Mouse (Mus musculus): ENCODE measurements around the gene Dscaml1. TPM values are rescaled to one million over a fixed set of nuclear protein-coding genes. Genes with fewer than 3 reads are reported as not detected.

The Dscaml1 gene
- polyA plus RNA-seq (2014; fragmentation: Nextera tagmentation; extraction: Ambion mirVana), result 18.3 and 24.3 TPM in 2 replicates

DNA sequence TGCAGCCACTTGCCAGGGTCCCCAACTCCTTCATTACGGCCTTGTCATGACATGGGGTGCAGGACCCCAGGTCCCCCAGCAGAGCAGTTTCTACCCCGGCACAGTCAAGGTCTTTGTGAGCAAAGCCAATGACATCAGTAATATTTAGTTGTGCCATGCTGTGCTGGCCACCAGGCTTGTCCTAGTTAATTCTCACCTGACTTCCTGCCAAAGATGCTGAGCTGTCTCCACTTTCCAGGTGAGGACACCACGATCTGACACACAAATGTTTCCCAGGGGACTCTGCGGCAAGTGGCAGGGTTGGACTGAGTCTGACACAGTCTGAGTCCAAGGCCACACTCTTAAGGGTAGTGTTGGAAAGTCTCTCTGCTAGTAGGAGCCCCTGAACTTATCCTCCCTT, at the start of gene Dscaml1:
Gene Dscaml1, plus strand, starts transcription at position 173 of the 400 bp plus-strand sequence.
- Histone ChIP-seq H3K4me1 (ENCODE audit: control insufficient read depth, insufficient read depth, low read length) (no peaks in the 10 kb centered on the region), H3K9ac (replicated peaks; ENCODE audit: low read depth, low read length) (no peak within 1 kb of the TSS), H3K27me3 (ENCODE audit: control insufficient read depth, insufficient read depth, low read length) (peaks cover 15% of the 10 kb centered on the region), H3K4me3 (ENCODE audit: low read depth, low read length) (no peak within 1 kb of the TSS), H3K9me3 (ENCODE audit: control insufficient read depth, low read length) (no peaks in the 10 kb centered on the region), H3K4me2 (ENCODE audit: low read depth, low read length) (no peak within 1 kb of the TSS), H3K27ac (ENCODE audit: low read depth, low read length) (no peak within 1 kb of the TSS), H3K36me3 (ENCODE audit: control insufficient read depth, insufficient read depth, low read length) (no peaks in the 10 kb centered on the region)
- ATAC-seq (ENCODE audit: low read depth), result no peak
- 78% methylated on average over 4 of the region's 4 CpGs for WGBS

DNA sequence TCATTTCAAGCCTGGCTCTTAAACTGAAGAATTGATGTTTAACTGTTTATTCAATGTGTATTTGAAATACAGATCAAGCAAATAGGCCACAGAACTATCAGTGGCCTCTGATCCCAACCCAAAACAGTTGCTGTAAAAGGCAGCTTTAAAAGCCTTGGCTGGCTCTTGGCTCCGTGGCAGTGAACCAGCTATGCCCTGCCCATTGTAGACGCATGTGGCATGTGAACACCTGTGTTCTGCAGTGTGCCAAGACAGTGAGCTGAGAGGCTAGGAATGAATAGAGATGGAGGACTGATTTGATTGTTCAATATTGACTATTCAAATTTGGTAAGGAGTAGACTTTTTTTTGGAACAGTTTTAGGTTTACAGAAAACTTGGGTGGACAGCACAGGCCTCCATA, 49.5 kb upstream of the Dscaml1 start:
- no peak for ATAC-seq (ENCODE audit: low read depth)
- no peak overlapping the region for H3K27ac ChIP-seq (ENCODE audit: low read depth, low read length)
- H3K9ac ChIP-seq (replicated peaks; ENCODE audit: low read depth, low read length), result no peak overlapping the region
- no peaks in the 10 kb centered on the region for H3K9me3 ChIP-seq (ENCODE audit: control insufficient read depth, low read length)
- no peaks in the 10 kb centered on the region for H3K27me3 ChIP-seq (ENCODE audit: control insufficient read depth, insufficient read depth, low read length)
- H3K4me3 ChIP-seq (ENCODE audit: low read depth, low read length), result no peak overlapping the region
- WGBS, result 80% methylated on average over 2 of the region's 2 CpGs
- H3K4me1 ChIP-seq (ENCODE audit: control insufficient read depth, insufficient read depth, low read length), result peaks cover 16% of the 10 kb centered on the region
- no peaks in the 10 kb centered on the region for H3K36me3 ChIP-seq (ENCODE audit: control insufficient read depth, insufficient read depth, low read length)
- no peak overlapping the region for H3K4me2 ChIP-seq (ENCODE audit: low read depth, low read length)

DNA sequence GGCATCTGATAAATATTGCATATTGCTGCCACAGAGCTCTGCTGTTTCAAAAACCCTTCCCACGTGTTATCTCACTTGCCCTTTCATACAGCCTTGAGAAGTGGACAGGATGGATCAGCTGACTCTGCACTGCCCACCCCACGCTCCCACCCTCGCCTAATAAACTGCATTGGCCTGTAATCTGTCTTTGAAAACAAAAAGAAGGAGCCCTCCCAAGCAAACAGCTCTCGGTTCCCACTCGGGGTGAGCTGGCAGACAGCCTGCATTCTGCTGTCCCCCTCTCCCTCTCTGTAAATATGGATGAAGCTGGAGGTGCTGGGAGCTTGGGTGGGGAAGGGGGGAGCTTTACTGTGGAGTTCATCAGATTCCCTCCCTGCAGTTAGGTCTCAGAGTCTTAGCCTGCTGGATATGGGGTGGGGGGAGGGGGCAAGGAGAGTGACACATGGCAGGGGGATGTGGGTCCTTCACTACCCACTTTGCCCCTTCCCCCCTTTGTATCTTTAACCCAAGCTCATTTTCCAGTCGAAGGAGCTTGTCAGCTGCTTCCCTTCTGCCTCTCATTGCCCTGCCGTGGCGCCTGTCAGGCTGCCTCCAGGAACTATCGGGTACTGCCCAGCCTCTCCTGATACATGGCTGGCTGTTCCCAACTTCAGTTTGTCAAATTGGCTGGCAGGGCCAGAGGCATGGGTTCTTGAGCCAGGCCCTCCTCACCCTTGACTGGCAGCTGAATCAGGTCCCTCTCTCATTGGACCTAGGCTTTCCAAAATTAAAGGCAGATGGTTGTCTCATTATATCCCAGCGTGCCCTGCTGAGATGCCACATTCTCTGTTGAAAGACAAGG, 45.8 kb upstream of the Dscaml1 start:
- H3K9ac ChIP-seq (replicated peaks; ENCODE audit: low read depth, low read length), result no peak overlapping the region
- H3K36me3 ChIP-seq (ENCODE audit: control insufficient read depth, insufficient read depth, low read length), result no peaks in the 10 kb centered on the region
- H3K4me3 ChIP-seq (ENCODE audit: low read depth, low read length), result no peak overlapping the region
- 33% methylated on average over 10 of the region's 10 CpGs for WGBS
- H3K27ac ChIP-seq (ENCODE audit: low read depth, low read length), result peak overlapping the region; percentile 60; the same call in 1 of the 2 replicates
- no peak overlapping the region for H3K4me2 ChIP-seq (ENCODE audit: low read depth, low read length)
- H3K4me1 ChIP-seq (ENCODE audit: control insufficient read depth, insufficient read depth, low read length), result peaks cover 11% of the 10 kb centered on the region
- peak; percentile 76 for ATAC-seq (ENCODE audit: low read depth)
- no peaks in the 10 kb centered on the region for H3K9me3 ChIP-seq (ENCODE audit: control insufficient read depth, low read length)
- H3K27me3 ChIP-seq (ENCODE audit: control insufficient read depth, insufficient read depth, low read length), result no peaks in the 10 kb centered on the region

DNA sequence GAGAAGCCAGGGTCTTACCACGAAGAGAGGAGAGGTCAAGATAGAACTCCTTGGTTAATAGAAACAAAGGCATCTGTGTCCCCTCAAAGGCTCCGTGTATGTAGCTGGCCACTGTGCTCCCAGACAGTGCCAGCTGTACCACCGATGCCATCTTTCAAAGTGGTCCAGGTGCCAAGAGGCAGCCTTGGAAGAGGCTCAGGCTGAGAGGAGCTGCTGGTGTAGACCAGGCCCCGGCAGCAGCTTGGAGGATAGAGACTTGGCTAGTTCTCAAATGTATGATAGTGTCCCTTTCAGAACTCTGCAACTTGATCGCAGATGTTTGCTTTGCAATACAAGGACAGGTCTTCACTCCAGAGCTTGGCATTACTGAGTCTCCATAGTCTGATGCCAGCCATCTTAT, 44.1 kb upstream of the Dscaml1 start:
- no peak overlapping the region for H3K9ac ChIP-seq (replicated peaks; ENCODE audit: low read depth, low read length)
- peaks cover 11% of the 10 kb centered on the region for H3K4me1 ChIP-seq (ENCODE audit: control insufficient read depth, insufficient read depth, low read length)
- no peak overlapping the region for H3K27ac ChIP-seq (ENCODE audit: low read depth, low read length)

DNA sequence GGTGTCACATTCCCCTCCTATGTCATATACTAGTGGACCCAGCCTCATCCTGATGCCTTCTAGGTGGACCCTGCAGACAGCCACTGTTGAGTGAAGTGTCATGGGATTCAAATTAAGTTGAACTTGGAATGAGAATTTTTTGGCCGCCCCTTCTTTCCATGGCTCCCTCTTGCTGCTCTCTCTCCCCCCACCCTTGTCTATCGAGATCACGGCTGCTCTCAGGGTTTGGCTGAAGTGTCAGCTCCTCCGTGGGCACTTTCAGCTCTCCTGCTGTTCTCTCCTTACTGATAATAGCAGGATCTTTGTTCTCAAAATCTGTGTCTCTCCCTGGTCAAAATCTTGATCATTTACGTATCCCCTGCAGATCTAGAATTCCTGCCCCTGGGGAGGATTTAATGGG, 43.6 kb upstream of the Dscaml1 start:
- ATAC-seq (ENCODE audit: low read depth), result no peak
- H3K9ac ChIP-seq (replicated peaks; ENCODE audit: low read depth, low read length), result no peak overlapping the region
- no peak overlapping the region for H3K4me3 ChIP-seq (ENCODE audit: low read depth, low read length)
- peaks cover 11% of the 10 kb centered on the region for H3K4me1 ChIP-seq (ENCODE audit: control insufficient read depth, insufficient read depth, low read length)
- no peak overlapping the region for H3K27ac ChIP-seq (ENCODE audit: low read depth, low read length)
- no peaks in the 10 kb centered on the region for H3K9me3 ChIP-seq (ENCODE audit: control insufficient read depth, low read length)
- no peak overlapping the region for H3K4me2 ChIP-seq (ENCODE audit: low read depth, low read length)
- no peaks in the 10 kb centered on the region for H3K27me3 ChIP-seq (ENCODE audit: control insufficient read depth, insufficient read depth, low read length)
- no peaks in the 10 kb centered on the region for H3K36me3 ChIP-seq (ENCODE audit: control insufficient read depth, insufficient read depth, low read length)
- WGBS, result 78% methylated on average over 5 of the region's 5 CpGs

More for the DNA sequence above, 44.1 kb upstream of the Dscaml1 start:
- ATAC-seq (ENCODE audit: low read depth), result no peak
- H3K36me3 ChIP-seq (ENCODE audit: control insufficient read depth, insufficient read depth, low read length), result no peaks in the 10 kb centered on the region
- no peaks in the 10 kb centered on the region for H3K9me3 ChIP-seq (ENCODE audit: control insufficient read depth, low read length)
- no peak overlapping the region for H3K4me2 ChIP-seq (ENCODE audit: low read depth, low read length)
- no peak overlapping the region for H3K4me3 ChIP-seq (ENCODE audit: low read depth, low read length)
- H3K27me3 ChIP-seq (ENCODE audit: control insufficient read depth, insufficient read depth, low read length), result no peaks in the 10 kb centered on the region
- 79% methylated on average over 5 of the region's 5 CpGs for WGBS

DNA sequence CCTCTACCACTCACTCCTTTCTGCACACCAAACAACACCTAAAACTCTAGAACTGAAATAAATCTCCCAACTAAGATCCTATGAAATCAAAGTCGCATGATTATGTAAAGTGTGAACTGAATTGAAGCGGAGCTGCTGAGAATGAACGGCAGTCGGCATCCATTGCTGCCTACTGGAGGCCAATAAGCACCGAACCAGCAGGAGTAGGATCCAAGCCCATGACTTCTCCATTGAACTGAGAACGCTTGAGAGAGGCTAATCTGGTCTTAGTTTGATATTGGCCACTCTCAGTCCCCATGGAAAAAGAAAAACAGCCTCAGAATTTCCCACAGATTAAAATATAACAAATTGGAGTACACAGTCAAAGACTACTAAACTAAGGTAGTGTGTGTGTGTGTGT, 42.5 kb upstream of the Dscaml1 start:
- H3K4me2 ChIP-seq (ENCODE audit: low read depth, low read length), result no peak overlapping the region
- H3K36me3 ChIP-seq (ENCODE audit: control insufficient read depth, insufficient read depth, low read length), result no peaks in the 10 kb centered on the region
- peaks cover 11% of the 10 kb centered on the region for H3K4me1 ChIP-seq (ENCODE audit: control insufficient read depth, insufficient read depth, low read length)
- H3K27ac ChIP-seq (ENCODE audit: low read depth, low read length), result no peak overlapping the region
- WGBS, result 93% methylated on average over 6 of the region's 6 CpGs
- ATAC-seq (ENCODE audit: low read depth), result no peak
- H3K27me3 ChIP-seq (ENCODE audit: control insufficient read depth, insufficient read depth, low read length), result no peaks in the 10 kb centered on the region
- no peak overlapping the region for H3K9ac ChIP-seq (replicated peaks; ENCODE audit: low read depth, low read length)
- H3K4me3 ChIP-seq (ENCODE audit: low read depth, low read length), result no peak overlapping the region
- no peaks in the 10 kb centered on the region for H3K9me3 ChIP-seq (ENCODE audit: control insufficient read depth, low read length)

DNA sequence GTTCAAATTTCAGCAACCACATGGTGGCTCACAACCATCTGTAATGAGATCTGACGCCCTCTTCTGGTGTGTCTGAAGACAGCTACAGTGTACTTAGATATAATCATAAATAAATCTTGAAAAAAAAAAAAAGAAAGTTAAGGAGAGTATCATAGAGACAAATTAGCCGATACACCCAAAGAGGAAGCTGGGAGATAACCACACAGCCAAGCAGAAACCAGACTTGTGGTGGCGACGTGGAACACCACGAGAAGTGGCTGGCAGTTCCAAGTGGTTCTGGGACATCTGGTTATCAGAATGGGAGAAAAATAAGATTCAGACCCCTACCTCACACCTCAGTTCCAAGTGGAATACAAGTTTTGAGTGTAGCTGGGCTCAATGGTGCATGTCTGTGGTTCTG, 39.7 kb upstream of the Dscaml1 start:
- no peak overlapping the region for H3K4me2 ChIP-seq (ENCODE audit: low read depth, low read length)
- no peak overlapping the region for H3K4me3 ChIP-seq (ENCODE audit: low read depth, low read length)
- WGBS, result 91% methylated on average over 5 of the region's 5 CpGs
- no peaks in the 10 kb centered on the region for H3K36me3 ChIP-seq (ENCODE audit: control insufficient read depth, insufficient read depth, low read length)
- no peaks in the 10 kb centered on the region for H3K4me1 ChIP-seq (ENCODE audit: control insufficient read depth, insufficient read depth, low read length)
- no peak overlapping the region for H3K9ac ChIP-seq (replicated peaks; ENCODE audit: low read depth, low read length)
- ATAC-seq (ENCODE audit: low read depth), result no peak
- H3K9me3 ChIP-seq (ENCODE audit: control insufficient read depth, low read length), result no peaks in the 10 kb centered on the region
- H3K27me3 ChIP-seq (ENCODE audit: control insufficient read depth, insufficient read depth, low read length), result no peaks in the 10 kb centered on the region
- H3K27ac ChIP-seq (ENCODE audit: low read depth, low read length), result no peak overlapping the region

DNA sequence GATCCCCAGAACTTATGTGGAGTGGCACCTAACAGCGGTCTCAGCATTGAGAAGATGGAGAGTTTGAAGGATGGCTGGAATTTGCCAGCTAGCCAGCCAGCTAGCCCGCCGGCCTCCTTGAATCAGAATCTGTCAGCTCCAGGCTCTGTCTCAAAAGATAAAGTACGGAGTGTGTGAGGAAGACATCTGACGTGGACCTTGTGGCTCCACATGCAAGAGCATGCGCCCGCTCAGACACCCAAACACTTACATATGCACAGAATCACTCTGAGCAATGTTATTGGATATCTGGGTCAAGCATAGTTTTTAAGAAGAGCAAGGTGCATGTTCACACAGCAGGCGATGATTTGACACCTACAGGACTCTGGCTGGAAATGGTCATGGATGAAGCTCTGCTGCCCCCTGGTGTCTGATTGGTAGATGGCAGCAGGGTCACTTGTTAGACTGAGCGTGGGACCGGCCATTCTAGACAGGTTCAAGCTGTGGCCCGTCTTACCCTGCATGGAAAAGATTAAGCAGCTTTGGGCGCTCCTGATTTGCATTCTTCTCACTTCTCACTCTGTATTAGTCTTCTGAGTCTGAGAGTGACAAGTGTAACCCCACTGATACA, 37.9 kb upstream of the Dscaml1 start:
- ATAC-seq (ENCODE audit: low read depth), result peak; percentile 82
- 40% methylated on average over 12 of the region's 12 CpGs for WGBS
- Histone ChIP-seq H3K4me2 (ENCODE audit: low read depth, low read length) (no peak overlapping the region), H3K27ac (ENCODE audit: low read depth, low read length) (no peak overlapping the region), H3K4me3 (ENCODE audit: low read depth, low read length) (no peak overlapping the region), H3K9ac (replicated peaks; ENCODE audit: low read depth, low read length) (no peak overlapping the region), H3K27me3 (ENCODE audit: control insufficient read depth, insufficient read depth, low read length) (no peaks in the 10 kb centered on the region), H3K9me3 (ENCODE audit: control insufficient read depth, low read length) (no peaks in the 10 kb centered on the region), H3K36me3 (ENCODE audit: control insufficient read depth, insufficient read depth, low read length) (no peaks in the 10 kb centered on the region), H3K4me1 (ENCODE audit: control insufficient read depth, insufficient read depth, low read length) (no peaks in the 10 kb centered on the region)

DNA sequence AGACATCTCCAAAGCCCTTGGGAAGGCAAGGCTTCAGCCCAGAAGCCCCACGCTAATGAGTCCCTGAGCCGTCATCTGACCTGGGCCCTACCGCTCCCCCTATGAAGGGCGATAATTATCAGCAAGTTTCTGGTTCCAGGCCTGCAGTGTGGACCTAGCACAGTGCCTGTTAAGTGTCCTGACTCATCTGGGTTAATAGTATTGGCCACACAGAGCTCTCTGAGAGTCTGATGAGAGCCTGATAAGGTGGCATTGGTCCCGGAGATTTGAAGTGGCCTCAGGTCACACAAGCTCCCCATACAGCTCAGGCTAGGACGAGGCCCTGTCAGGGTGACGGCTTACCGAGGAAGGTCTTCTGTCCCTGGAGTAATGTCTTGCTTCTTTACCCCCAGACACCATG, 36.8 kb upstream of the Dscaml1 start:
- Histone ChIP-seq H3K9me3 (ENCODE audit: control insufficient read depth, low read length) (no peaks in the 10 kb centered on the region), H3K9ac (replicated peaks; ENCODE audit: low read depth, low read length) (no peak overlapping the region), H3K27me3 (ENCODE audit: control insufficient read depth, insufficient read depth, low read length) (no peaks in the 10 kb centered on the region), H3K4me3 (ENCODE audit: low read depth, low read length) (no peak overlapping the region), H3K4me2 (ENCODE audit: low read depth, low read length) (no peak overlapping the region), H3K36me3 (ENCODE audit: control insufficient read depth, insufficient read depth, low read length) (no peaks in the 10 kb centered on the region), H3K27ac (ENCODE audit: low read depth, low read length) (no peak overlapping the region), H3K4me1 (ENCODE audit: control insufficient read depth, insufficient read depth, low read length) (no peaks in the 10 kb centered on the region)
- ATAC-seq (ENCODE audit: low read depth), result no peak
- WGBS, result 92% methylated on average over 8 of the region's 8 CpGs
